Mouse (Mus musculus): ENCODE results near the gene Rmnd1.

DNA sequence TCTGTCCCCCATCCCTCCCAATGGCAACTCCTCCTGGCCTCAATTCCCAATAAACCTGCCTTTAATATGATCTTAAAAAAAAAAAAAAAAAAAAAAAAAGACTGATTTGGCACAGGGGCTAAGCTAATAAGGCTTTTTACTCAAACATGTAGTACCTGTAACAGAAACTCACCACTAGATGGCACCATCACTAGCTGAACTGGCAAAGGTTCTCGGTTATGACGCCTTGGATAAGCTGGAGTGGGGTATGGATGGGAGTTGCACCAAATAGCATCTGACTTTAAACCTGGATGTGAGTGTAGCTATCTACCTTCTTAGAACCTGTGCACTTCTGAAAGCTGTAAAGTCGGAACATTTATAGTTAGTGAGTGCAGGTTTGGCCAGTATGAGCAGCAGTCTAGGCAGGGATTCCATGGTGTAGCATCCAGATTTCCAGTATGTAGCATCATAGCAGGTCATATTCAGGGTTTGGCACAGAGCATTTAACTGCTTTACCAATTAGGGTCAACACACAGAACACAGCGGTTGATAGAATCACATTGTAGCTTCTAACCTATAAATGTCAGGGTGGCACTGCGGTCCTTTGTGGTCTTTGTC is 27.2 kb downstream of the Rmnd1 start:
- TF ChIP-seq POLR2A (IDR thresholded peaks at IDR 0.05; ENCODE audit: borderline replicate concordance, low read depth, low read length), result no peak
- TF ChIP-seq CTCF (IDR thresholded peaks at IDR 0.05; ENCODE audit: low read depth, low read length), result no peak
